Mouse (Mus musculus) myocyte (in vitro differentiated cells): ENCODE results near the gene Hist1h3i.
A peak's percentile ranks its signal among the peaks of the same experiment; 100 is the strongest.
"Not testable (repeated sequence)": the region's sequence is repeated elsewhere in the genome, so short reads cannot be mapped to it uniquely, and the experiment has no call there.

Experiments
- E2F4 ChIP-seq: IDR thresholded peaks from one replicate; pipeline ENCODE4 v1.6.1; 2011; ENCODE audit warnings: mild to moderate bottlenecking, control low read depth, moderate library complexity; ENCODE audit not compliant: insufficient read depth
- MYOG ChIP-seq, 3 experiments: IDR thresholded peaks; one replicate each; pipeline ENCODE4 v1.6.1; 2011; ENCODE audit warnings: control low read depth in 2 of 3, low read depth in 2 of 3, mild to moderate bottlenecking in 2 of 3; ENCODE audit not compliant: insufficient read length in 2 of 3, control insufficient read depth in 1 of 3, insufficient read depth in 1 of 3

DNA sequence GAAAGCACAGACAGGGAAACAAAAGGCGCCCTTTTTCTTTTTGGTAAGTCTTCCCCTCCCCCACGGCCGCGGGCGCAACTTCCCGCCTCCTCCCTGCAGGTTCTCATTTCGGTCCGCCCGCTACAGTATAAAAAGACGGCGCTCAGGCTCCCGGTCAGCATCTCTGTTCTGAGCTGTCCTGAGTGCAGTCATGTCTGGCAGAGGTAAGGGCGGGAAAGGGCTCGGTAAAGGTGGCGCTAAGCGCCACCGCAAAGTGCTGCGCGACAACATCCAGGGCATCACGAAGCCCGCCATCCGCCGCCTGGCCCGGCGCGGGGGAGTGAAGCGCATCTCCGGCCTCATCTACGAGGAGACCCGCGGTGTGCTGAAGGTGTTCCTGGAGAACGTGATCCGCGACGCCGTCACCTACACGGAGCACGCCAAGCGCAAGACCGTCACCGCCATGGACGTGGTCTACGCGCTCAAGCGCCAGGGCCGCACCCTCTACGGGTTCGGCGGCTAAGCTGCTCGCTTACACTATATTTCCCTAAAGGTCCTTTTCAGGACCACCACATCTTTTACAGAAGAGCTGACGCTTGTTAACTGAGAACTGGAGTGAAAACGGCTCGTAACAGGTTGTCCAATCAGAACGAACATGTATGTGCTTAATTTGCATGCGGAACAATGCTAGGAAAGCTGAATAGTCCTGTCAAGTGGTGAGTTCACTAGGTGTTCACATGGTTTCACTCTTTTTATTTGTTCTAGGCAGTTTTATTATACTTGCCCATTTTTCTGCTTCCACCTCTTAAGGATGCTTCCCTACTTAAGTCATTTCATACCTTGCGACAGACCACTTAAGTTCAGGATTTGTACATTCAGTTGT is 48.0 kb downstream of the Hist1h3i start, which contains the start of gene Hist1h4j:
- peak; percentile 42 for TF ChIP-seq E2F4
- not testable (repeated sequence) for TF ChIP-seq MYOG (IDR thresholded peaks at IDR 0.05; ENCODE audit: control insufficient read depth in 1 of 3, insufficient read depth in 1 of 3, insufficient read length in 2 of 3, low read depth in 2 of 3)
